Mouse (Mus musculus) E14TG2a.4 (cell line): ENCODE measurements at regions not wholly inside any gene's neighbourhood (a gene's known extent, or its start where the extent isn't known, plus 50 kb on each side); places are given as distances from the start of the nearest gene placed in this dataset.

Experiments
- CTCF ChIP-seq: conservative IDR thresholded peaks from 2 replicates; pipeline ENCODE4 v1.5.1; 2014; ENCODE audit warnings: low read length
- NANOG ChIP-seq: IDR thresholded peaks from 2 replicates; pipeline ENCODE4 v1.6.1; 2014; ENCODE audit warnings: borderline replicate concordance, low read length, mixed read lengths

- TF ChIP-seq CTCF = no peak
- TF ChIP-seq NANOG = no peak
Observed at GRCm38 (mm10) chr4:75042640-75043039, 235.5 kb downstream of the Dmac1 start.
